Mouse (Mus musculus): ENCODE results near the gene Upp2.

GRCm38 (mm10) chr2:58524356-58524755, 42.7 kb upstream of the Upp2 start:
- TF ChIP-seq CTCF (IDR thresholded peaks at IDR 0.05; ENCODE audit: extremely low read depth, insufficient read depth, low read length) (no peak), POLR2A (IDR thresholded peaks at IDR 0.05; ENCODE audit: extremely low read depth, insufficient read depth, low read length) (no peak)

All from cortical plate, adult 2 months (tissue).